Comparison of ENCODE assay signal across 8 mouse cellular contexts in the genomic region with DNA sequence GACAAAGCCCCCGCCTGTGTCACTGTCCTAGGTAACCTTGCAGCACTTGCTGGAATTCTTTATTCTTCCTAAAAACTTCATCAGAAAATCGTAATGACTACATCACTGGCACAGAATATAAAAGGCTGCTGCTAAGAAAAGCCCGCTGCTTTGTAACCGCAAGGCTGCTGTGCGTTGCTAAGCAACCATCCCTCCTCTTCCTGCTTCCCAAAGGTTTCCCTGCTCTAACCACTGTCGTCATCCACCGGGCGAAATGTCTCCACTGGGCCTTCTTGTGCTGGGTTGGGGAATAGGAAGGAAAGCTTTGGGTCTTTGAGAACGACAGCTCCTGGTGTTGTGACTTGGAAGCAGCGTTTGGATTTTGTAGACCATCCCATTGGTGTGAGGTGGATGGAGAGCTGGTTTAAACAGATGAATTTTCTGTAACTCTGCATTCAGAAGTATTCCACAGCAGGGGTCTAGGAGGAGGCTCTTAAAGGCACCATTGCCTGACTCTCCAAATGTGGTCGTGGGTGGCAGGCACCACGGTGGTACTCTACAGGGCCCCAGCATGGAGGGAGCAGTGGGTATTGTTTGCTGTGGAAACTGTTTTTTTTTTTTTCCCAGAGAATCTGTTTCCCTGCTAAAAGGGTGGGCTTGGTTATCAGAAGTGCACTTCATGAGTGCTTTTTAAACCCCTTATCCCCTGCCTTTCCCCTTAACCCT.
DNase-seq lines count a peak whose midpoint lies in the region.

No protein-coding gene starts in this region.

- DNase-seq in layer of hippocampus, adult 11-12 months (ENCODE audit: low spot score), result peak; percentile 57
- no peak for DNase-seq in layer of hippocampus, adult 9-10 months (ENCODE audit: low spot score)
- DNase-seq in frontal cortex, adult 2 months (ENCODE audit: extremely low spot score in 1 of 2, low spot score in 1 of 2), result peak; percentile 83 to 88
- DNase-seq in left cerebral cortex, postnatal 14 days (ENCODE audit: low spot score in 2 of 2), result peak; percentile 79 to 91
- DNase-seq in retina, postnatal 1 day, result peak; percentile 85
- no peak for DNase-seq in gastrocnemius, postnatal 36 days
- DNase-seq in heart, adult 18-20 months, result no peak
- DNase-seq in natural killer cell, adult 2 months (ENCODE audit: low spot score in 2 of 2), result no peak

- intact Hi-C loops in left cerebral cortex, postnatal 14 days (cut with DNase I), result no loop called here
- intact Hi-C loops in gastrocnemius, postnatal 36 days (cut with DNase I), result no loop called here

Comparison
In these comparisons a context has a peak if more than half of its experiments do, and no peak if none do; other contexts are left out.
1. DNase-seq: peak in layer of hippocampus, adult 11-12 months (single experiment), frontal cortex, adult 2 months (2 of 2), left cerebral cortex, postnatal 14 days (2 of 2) and retina, postnatal 1 day (single experiment); none in layer of hippocampus, adult 9-10 months (single experiment), gastrocnemius, postnatal 36 days (0 of 2), heart, adult 18-20 months (0 of 2) and natural killer cell, adult 2 months (0 of 2).